Mouse (Mus musculus) layer of hippocampus, postnatal 14 days (tissue): ENCODE measurements around the gene Map2k6. TPM values are rescaled to one million over a fixed set of nuclear protein-coding genes. Genes with fewer than 3 reads are reported as not detected.
A peak's percentile ranks its signal among the peaks of the same experiment; 100 is the strongest.

ENCODE experiments used
- DNase-seq, 2 experiments: peaks; one replicate each; pipeline ENCODE4 v3.0.0; 2021 to 2022; ENCODE audit warnings: low spot score in 2 of 2, mixed read lengths in 1 of 2
- total RNA-seq, 2 experiments: library from RNA; stranded (reverse); gene quantifications; 2 replicates each; pipeline ENCODE4 v1.2.3; 2021

The Map2k6 gene
- total RNA-seq, 2 experiments from 2014 or later: 28.8 to 28.9 TPM

DNA sequence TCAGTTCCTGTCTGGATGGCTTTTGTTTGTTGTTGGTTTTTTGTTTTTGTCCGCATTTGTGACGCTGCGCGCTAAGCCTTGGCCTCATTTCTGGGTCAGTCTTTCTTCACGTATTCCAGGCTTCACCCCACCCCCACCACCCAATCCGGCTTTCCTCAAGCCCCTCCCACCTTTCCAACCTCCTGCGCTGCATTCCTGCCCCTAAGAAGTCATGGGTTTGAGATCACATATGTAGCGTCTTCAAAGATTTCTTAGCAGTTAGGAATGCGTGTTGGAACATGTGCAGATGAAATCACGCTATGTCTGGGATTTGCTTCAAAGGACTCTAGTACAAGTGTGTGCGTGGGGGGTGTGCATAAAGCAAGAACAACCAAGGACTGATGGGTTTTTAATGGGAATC is 50.3 kb downstream of the Map2k6 start:
- peak in 1 of 2 experiments; percentile 41 for DNase-seq

DNA sequence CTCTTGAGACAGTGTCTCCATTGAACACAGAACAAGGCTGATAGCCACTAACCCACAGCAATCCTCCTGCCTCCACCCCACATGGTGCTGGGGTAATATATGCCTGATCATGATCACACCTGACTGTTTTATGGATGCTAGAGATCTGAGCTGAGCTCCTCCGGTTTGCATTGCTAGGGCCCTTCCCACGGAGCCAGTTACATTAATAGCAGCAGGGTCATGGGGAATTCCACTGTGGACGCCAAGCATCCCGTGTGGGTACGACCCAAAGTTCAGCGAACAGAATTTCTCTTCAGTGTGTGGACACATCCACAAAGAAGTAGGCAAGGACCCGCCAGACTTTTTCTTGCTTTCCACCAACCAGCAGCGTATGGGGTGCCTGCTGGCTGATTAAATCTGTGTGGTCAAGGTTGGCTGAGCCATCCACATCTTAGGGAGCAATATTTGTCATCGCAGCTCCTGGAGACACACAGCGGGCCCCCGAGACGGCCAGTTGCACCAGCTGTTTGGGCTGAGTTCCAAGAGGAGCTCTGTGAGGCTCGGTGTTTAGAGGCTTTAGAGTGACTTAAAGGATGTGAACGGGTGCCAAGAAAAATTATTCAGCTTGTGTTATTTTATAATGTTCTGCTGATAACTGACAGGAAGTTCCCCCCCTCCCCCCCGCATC is 51.3 kb downstream of the Map2k6 start:
- DNase-seq: no peak

DNA sequence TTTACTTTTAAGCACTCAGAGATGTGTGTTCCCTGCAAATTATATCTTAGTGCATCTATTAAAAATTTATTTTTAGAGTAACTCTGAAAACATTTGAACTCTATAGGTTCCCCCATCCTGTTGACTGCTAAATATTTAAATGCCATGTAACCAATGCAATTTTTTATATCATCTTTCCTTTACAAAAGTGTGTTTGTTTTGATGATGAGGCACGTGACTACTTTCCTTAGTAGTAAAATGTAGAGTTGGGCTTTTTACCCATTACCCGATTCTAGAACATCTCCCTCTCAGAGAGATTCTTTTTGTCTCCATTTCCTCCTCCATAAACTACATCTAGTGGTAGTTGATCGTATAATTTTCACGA is 51.8 kb downstream of the Map2k6 start:
- DNase-seq: no peak

DNA sequence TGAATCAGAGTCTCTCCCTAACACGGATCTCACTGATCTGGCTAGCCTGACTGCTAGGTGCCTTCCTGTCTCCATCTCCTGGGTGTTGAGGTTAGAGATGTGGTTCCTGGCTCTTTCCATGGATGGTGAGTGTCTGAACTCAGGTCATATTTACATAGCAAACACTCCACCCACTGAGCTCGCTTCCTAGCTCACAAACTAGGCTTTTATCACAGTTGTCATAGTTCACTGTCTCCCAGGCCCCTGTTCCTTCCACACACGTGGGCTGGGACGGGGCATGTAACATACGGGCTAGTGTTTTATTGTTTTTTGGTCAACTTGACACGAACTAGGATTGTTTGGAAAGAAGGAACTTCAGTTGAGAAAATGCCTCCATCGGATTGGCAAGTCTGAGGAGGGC is 52.7 kb downstream of the Map2k6 start:
- DNase-seq: no peak

DNA sequence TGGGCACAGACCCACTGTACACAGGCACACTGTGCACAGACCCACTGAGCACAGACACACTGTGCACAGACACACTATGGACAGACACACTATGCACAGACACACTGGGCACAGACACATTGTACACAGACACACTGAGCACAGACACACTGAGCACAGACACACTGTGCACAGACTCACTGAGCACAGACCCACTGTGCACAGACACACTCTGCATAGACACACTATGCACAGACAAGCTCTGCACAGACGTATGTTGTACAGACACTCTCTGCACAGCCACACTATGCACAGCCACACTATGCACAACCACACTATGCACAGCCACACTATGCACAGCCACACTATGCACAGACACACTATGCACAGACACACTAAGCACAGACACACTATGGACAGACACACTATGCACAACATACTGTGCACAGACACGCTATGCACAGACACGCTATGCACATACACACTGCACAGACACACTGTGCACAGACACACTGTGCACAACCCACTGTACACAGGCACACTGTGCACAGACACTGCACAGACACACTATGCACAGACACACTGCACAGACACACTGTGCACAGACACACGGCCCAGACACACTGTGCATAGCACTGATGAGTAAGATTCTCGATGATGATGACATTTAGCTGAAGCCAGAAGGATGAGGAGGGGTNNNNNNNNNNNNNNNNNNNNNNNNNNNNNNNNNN is 54.7 kb downstream of the Map2k6 start:
- no peak for DNase-seq

DNA sequence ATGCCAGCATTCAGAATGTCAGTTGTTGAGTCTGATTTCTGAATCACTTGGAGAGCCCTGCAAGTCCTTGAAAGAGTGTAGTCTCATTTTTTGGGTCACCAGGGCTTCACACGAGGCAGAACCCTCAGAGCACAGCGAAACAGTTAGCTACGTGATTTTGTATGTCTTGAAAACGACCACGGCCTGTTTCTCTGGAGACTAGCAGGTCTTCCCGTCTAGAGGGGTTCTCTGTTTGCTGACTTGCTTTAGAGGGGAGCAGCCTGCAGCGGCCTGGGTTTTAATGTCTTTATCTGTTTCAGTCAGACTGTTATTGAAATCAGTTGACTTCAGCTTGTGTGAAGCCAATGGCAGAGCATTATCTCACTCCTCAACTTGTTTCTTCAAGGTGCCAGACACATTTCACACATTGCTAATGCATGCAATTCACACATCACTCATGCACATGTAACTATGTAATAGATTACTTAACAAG is 58.6 kb downstream of the Map2k6 start:
- no peak for DNase-seq

DNA sequence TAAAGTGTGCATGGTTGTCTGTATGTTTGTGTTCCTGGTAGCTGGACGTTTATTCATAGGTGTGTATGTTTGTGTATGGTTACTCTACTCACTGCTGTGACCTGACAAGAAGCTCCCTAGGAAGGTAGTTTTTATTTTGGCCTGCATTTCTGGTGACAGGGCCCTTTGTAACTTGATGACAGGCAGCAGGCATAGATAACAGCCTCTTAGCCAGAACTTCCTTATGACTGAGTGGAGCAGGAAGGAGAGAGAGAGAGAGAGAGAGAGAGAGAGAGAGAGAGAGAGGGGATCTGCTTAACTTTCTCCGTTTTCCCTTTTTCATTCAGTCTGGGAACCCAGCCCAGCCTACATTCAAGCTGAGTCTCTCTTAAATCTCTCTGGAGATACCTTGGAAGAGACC is 61.6 kb downstream of the Map2k6 start:
- no peak for DNase-seq

DNA sequence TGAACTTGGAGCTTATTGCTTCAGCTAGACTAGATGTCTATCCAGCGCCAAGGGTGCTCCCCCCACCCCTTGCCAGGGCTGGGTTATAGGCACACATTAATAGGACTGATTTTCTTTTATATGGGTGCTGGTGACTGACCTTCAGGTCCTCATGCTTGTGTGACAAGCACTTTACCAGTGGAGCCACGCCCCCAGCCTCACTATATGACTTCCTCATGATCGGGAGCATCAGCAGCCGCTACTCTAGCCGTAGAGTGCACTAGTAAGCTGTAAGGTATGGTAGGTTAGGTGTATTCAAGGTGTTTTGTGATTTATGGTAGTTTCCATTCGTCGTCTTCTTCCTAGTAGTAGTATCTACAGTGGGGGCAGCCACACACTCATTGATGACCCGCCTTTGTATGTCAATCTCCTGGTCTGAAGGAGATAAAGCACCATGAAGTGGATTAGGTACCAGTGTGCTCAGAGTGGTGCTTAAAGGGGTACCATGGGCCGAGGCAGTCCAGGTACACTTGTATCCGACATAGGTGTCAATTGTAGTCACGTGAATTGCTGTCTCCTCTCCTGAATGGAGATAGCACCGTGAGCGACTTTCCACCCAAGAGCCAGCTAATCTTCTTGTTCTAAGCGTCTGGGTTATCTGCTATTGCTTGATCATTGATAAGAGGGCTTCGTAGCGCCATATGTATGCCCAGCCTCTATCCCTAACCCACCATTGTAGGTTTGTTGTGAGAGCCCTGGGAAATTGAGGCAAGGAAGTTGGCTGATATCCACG is 62.8 kb downstream of the Map2k6 start:
- DNase-seq: no peak

DNA sequence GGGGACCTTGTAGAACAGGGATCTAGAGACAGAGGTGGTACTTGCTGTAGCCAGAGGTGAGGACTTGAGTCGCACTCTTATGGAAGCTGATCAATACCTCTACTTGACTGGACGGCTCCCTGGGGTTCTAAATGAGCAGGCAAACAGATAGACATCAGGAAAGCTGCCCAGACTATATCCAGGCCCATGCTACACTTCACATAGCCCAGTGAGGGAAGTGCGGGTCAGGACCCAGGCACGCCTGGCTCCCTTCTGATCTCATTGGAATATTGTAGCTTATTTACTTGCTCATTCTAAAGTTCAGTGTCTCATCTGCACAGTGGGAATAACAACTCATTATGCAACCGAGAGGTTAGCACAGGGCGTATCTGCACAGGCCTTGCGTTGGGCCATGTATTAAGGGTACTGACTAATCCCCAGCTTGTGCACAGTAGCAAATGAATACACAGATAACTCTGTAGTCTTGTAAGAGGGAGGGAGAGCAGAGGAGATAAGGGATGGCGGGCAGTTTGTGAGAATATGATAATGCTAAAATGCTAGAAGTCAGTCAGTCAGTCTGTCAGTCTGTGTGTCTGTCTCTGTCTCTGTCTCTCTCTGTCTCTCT is 64.2 kb downstream of the Map2k6 start:
- no peak for DNase-seq

DNA sequence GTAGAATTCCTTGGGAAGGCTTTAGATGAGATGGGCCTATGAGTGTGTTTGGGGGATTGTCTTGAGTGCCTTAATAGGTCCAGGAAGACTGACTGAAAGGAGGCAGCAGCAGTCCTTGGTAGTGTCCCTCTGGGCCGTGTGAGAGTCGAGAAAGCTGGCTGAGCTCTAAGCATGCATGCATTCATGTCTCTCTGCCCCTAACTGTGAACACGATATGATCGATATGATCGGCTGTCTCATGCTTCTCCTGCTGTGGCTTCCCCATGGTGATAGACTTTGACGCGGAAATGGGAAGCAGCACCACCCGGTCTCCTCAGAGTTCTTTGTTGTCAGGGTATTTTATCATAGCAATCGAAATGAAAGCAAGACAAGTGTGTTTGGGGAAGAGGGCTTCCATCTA is 64.9 kb downstream of the Map2k6 start:
- peak in 1 of 2 experiments; percentile 28 for DNase-seq

DNA sequence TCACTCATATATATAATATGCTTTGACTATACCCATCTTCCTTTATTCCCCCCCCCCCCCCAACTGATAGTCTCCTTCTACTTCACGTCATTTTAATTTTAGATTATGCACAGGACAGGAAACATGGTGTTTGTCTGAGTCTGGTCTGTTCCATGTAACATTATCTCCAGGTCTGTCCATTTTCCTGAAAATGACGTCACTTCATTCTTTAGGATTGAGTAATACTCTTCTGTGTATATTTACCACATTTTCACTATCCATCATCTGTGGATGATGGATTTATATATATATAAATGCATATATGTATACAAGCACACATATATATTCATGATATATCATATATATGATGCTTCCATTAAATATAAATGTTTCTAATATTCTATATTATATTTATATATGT is 70.1 kb downstream of the Map2k6 start:
- no peak for DNase-seq

DNA sequence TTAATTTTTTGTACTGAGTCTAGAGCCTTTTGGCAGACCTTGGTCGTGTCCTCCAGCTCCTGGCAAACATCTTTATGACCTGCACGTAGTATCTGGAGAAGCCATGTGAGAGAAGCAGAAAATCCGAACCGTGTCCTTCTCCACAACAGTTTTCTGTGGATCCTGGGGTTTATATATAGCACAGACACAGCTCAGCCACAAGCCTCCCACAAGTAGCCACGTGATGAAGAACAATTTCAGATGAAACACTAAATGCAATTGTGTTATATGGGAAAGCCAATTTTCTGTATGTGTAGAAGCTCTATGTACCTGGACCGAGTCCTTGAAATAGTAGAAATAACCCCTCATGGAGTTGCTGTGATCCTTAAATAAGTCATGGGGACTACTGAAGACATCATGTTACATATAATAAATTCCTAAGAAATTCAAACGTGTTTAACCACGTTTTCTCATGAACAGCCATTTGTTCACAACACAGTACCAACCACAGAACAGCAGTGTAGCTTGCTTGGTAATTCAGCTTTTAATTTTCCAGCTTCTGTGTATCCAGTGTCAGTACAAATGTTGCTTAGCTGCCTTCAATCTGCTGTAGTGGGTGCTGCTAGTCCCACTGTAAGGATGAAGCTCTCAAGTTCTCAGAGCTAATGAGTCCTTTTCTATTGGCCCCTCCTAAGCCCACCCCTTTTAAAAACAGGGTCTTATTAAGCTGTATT is 71.8 kb downstream of the Map2k6 start:
- peak in 1 of 2 experiments; percentile 51 for DNase-seq

DNA sequence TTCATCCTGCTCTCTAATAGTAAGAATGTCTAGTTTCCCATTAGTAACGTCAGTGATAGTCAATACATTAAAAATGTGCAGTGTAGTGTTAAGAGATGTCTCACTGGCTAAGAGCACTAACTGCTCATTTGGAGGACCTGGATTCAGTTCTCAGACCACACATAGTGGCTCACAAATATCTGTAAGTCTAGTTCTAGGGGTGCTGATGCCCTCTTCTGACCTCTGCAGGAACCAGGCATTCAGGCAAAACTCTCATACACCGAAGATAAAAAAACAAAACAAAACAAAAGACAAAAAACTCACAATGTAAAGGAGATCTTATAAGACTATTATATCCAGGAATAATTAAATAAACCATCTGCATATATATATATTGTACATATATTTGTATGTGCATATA is 72.4 kb downstream of the Map2k6 start:
- DNase-seq: no peak

DNA sequence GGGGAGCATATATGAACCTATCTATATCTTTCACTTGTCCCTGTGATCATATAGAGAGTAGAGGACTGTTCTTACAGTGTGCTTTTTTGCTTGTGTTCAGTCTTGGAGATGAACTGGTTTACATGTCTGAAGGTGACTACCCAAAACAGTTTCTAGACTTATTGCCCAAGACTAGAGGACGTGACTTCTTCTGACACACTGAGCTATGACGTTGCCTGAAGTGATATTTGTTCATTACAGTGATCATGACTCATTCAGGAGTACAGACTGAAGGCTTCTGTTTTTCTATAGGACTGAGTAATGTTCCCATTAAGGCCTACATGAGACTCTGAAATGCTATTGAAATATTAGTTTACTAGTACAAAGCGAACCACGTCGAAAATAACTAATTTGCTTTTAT is 73.2 kb downstream of the Map2k6 start:
- DNase-seq: no peak

DNA sequence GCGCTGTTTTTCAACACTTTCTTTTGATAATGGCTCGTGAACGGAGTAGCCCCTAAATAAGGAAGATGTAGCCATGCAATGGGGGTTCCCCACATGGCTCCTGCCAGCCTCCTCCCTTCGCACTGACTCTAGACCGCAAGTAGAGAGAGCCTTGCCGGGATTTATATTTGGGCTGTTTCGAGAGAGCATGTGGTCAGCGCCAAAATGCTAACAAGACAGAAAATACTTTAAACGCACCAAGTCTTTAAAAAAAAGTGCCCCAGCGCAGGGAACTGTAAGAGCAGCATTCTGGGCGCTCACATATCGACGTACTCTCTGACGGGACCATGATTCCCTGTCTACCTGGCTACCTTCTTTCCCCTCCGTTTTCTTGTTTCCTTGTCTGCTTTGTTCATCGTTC is 74.6 kb downstream of the Map2k6 start:
- no peak for DNase-seq

DNA sequence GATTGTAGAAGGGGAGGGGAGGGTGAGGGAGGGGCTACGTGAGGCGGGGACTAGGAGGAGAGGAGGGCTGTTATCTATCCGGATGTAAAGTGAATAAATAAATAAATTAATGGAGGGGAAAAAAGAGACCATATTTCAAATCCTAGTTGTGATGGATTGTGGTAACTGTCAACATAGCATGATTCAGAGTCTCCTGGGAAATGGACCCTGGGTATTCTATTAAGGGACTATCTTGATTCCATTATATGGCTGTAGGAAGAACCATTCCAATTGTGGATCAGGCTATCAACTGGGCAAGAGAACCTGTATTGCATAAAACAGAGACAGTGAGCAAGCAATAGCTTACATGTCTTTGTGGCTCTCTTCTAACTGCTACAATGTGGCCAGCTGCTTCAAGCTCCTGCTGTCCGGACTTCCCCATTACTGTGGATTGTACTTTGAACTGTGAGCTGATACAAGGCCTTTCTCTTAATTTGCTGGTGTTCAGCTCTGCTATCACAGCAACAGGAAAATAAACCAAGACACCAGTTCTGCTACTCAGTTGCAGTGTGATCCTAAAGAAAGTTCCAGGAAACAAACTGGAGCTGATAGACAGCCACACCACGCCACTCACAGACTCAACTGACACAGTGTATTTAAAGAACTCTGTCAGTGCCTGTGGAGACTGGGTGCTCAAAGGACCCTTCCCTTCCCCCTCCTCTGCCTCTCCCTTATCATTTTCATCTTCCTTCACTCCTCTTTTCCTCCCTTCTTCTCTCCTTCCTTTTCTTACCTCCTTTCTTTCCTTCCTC is 77.6 kb downstream of the Map2k6 start:
- no peak for DNase-seq

DNA sequence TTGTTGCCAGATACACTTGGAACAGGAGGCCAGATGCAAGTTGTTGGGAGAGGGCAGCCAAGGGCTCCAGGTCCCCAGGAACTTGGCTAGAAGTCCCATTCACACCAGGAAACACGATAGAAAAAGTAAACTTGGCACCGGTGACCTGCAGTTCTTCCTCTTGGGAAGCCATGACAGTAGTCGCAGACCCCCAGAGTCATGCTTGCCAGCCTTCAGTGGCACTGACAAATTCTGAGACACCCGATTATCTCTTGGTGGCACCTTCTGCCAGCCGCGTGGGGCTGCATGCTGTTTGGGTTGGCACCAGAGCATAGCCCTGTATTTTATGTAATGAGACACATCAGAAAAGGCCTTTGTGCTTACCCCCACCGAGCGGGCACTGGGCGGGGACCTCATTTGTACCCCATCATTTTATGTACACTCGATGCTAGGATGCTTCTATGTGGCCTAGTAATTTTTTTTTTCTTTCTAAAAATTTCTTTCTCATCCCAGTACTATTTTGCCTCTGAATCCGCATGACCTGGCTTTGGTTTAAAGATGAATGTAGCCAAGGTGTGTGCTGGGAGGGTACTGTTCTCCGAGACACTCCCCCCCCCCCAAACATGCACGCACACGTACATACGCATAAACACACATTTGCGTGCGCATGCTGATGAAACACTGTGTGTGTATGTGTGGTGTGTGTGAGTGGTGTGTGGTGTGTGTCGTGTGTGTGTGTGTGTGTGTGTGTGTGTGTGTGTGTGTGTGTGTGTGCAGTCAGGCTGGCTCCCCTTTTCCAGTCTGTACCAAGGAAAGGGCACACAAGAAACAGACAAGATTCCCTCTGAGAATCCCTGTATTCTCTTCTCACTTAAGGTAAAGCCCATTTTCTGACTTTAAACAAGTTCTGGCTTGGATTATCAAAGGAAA is 79.3 kb downstream of the Map2k6 start:
- DNase-seq: peak; percentile 52 to 61

DNA sequence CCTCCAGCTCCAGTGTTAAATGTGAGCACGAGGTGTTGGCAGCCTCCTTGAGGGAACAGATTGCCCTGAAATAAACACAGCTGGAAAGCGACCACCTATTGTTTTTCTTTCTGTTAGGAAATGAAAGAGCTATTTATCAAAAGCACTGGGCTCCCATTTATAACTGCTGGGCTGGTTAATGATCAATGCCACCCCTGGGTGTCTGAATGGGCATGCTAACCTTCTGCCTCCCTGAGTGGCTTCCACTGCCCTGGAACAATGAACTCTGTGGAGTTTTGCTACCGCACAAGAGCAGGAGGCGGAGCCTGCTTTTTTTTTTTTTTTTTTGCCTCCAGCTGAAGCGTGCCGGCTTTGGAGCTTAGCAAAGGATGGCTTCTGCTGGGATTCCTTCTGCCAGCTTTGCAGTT is 80.1 kb downstream of the Map2k6 start:
- peak; percentile 46 to 65 for DNase-seq

DNA sequence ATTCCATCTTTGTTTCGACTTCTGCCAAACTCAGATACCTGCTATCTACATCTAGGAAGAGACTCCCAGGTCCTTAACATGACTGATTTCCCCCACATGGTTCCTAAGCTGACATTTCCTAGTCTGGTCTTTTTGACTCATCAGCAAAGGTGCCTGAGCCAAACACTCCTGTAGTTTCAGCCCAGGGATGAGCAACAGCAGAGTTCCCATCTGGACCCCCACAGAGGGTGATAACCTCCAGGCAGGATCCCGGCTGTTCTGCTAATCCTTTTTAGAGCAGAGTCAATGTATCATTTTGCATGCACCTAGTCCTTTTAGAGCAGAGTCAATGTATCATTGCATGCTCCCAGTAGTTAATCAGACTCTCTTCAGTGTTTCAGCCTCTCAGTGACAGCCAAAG is 82.5 kb downstream of the Map2k6 start:
- no peak for DNase-seq
